Mouse (Mus musculus) MEL (cell line): ENCODE measurements around the gene Nelfa. TPM values are rescaled to one million over a fixed set of nuclear protein-coding genes. Genes with fewer than 3 reads are reported as not detected.
A peak's percentile ranks its signal among the peaks of the same experiment; 100 is the strongest.
"Not testable (repeated sequence)": the region's sequence is repeated elsewhere in the genome, so short reads cannot be mapped to it uniquely, and the experiment has no call there.

Source experiments
- DNase-seq: peaks from one replicate; pipeline ENCODE4 v3.0.0; 2011; ENCODE audit warnings: low read depth, low spot score
- H3K27ac ChIP-seq: 2 replicates; pipeline ENCODE4 v1.5.1; 2012; ENCODE audit warnings: low read depth, mild to moderate bottlenecking, control low read depth, low read length, moderate library complexity; ENCODE audit not compliant: control insufficient read depth
- H3K27me3 ChIP-seq, 2 experiments: fragments of 150-350 bp in 1 of 2; sonication (generic) in 1 of 2; 2 replicates each; pipeline ENCODE4 v1.6.1; 2012; ENCODE audit warnings: low read length in 2 of 2, mild to moderate bottlenecking in 2 of 2, improper control_type of control experiment in 1 of 2, moderate library complexity in 1 of 2; ENCODE audit not compliant: insufficient read depth in 2 of 2, control insufficient read depth in 1 of 2
- H3K36me3 ChIP-seq, 2 experiments: 2 replicates each; pipeline ENCODE4 v1.6.1; 2012 to 2014; ENCODE audit warnings: low read length in 2 of 2, improper control_type of control experiment in 1 of 2, inconsistent platforms in 1 of 2, mild to moderate bottlenecking in 1 of 2; ENCODE audit not compliant: insufficient read depth in 2 of 2, control insufficient read depth in 1 of 2
- H3K4me1 ChIP-seq, 2 experiments: fragments of 150-350 bp in 1 of 2; sonication (generic) in 1 of 2; 2 replicates each; pipeline ENCODE4 v1.6.1; 2012; ENCODE audit warnings: low read length in 2 of 2, improper control_type of control experiment in 1 of 2, mild to moderate bottlenecking in 1 of 2; ENCODE audit not compliant: insufficient read depth in 2 of 2, control insufficient read depth in 1 of 2
- H3K4me3 ChIP-seq, 2 experiments: fragments of 150-350 bp in 1 of 2; sonication (generic) in 1 of 2; 2 replicates each; pipeline ENCODE4 v1.5.1; 2012; ENCODE audit warnings: low read depth in 2 of 2, low read length in 2 of 2, mild to moderate bottlenecking in 2 of 2, moderate library complexity in 2 of 2, control low read depth in 1 of 2, improper control_type of control experiment in 1 of 2; ENCODE audit not compliant: control insufficient read depth in 1 of 2, insufficient read depth in 1 of 2
- H3K79me2 ChIP-seq: 2 replicates; pipeline ENCODE4 v1.6.1; 2012; ENCODE audit warnings: mild to moderate bottlenecking, low read length, moderate library complexity; ENCODE audit not compliant: control insufficient read depth, poor library complexity, insufficient read depth
- H3K9ac ChIP-seq: 2 replicates; pipeline ENCODE4 v1.6.1; 2012; ENCODE audit warnings: low read depth, mild to moderate bottlenecking, control low read depth, low read length, moderate library complexity; ENCODE audit not compliant: control insufficient read depth, poor library complexity, severe bottlenecking
- H3K9me3 ChIP-seq: fragments of 150-350 bp; sonication (generic); replicated peaks from 2 replicates; pipeline ENCODE4 v1.6.1; 2012; ENCODE audit warnings: mild to moderate bottlenecking, low read length, improper control_type of control experiment, moderate library complexity; ENCODE audit not compliant: insufficient read depth
- CHD2 ChIP-seq: IDR thresholded peaks from 2 replicates; pipeline ENCODE4 v1.6.1; 2011; ENCODE audit warnings: low read length, improper control_type of control experiment
- CTCF ChIP-seq, 3 experiments: IDR thresholded peaks in 2 of 3; conservative IDR thresholded peaks in 1 of 3; 2 replicates each; pipeline ENCODE4 v1.5.1; 2011 to 2012; ENCODE audit warnings: low read length in 3 of 3, low read depth in 2 of 3, mild to moderate bottlenecking in 2 of 3, improper control_type of control experiment in 1 of 3, inconsistent platforms in 1 of 3, mixed read lengths in 1 of 3, moderate library complexity in 1 of 3; ENCODE audit not compliant: control insufficient read depth in 1 of 3, insufficient read depth in 1 of 3, poor library complexity in 1 of 3, severe bottlenecking in 1 of 3
- ELF1 ChIP-seq: IDR thresholded peaks from 2 replicates; pipeline ENCODE4 v1.6.1; 2014; ENCODE audit warnings: low read depth, mild to moderate bottlenecking, inconsistent platforms, low read length, improper control_type of control experiment, moderate library complexity
- EP300 ChIP-seq, 2 experiments: IDR thresholded peaks; 2 replicates each; pipeline ENCODE4 v1.6.1; 2011; ENCODE audit warnings: improper control_type of control experiment in 2 of 2, low read length in 2 of 2, low read depth in 1 of 2, mild to moderate bottlenecking in 1 of 2
- ETS1 ChIP-seq: IDR thresholded peaks from 2 replicates; pipeline ENCODE4 v1.6.1; 2012; ENCODE audit warnings: low read depth, mild to moderate bottlenecking, inconsistent platforms, low read length, improper control_type of control experiment, moderate library complexity
- GABPA ChIP-seq: IDR thresholded peaks from 2 replicates; pipeline ENCODE4 v1.6.1; 2012; ENCODE audit warnings: low read depth, mild to moderate bottlenecking, inconsistent platforms, low read length, improper control_type of control experiment, moderate library complexity
- GATA1 ChIP-seq: IDR thresholded peaks from 2 replicates; pipeline ENCODE4 v1.6.1; 2011; ENCODE audit warnings: low read depth, low read length, improper control_type of control experiment
- HCFC1 ChIP-seq: IDR thresholded peaks from 2 replicates; pipeline ENCODE4 v1.6.1; 2012; ENCODE audit warnings: low read depth, mild to moderate bottlenecking, inconsistent platforms, low read length, improper control_type of control experiment, moderate library complexity
- JUND ChIP-seq: IDR thresholded peaks from 2 replicates; pipeline ENCODE4 v1.6.1; 2011; ENCODE audit warnings: low read depth, mild to moderate bottlenecking, improper control_type of control experiment, low read length
- KAT2A ChIP-seq: conservative IDR thresholded peaks from 2 replicates; pipeline ENCODE4 v1.6.1; 2012; ENCODE audit warnings: low read depth, low read length, improper control_type of control experiment, inconsistent platforms
- MAFK ChIP-seq: IDR thresholded peaks from 2 replicates; pipeline ENCODE4 v1.6.1; 2011; ENCODE audit warnings: low read depth, mild to moderate bottlenecking, low read length, improper control_type of control experiment, borderline replicate concordance
- MAX ChIP-seq: IDR thresholded peaks from 2 replicates; pipeline ENCODE4 v1.6.1; 2011; ENCODE audit warnings: low read length, improper control_type of control experiment
- MEF2A ChIP-seq: IDR thresholded peaks from 2 replicates; pipeline ENCODE4 v1.6.1; 2014; ENCODE audit warnings: low read depth, mild to moderate bottlenecking, inconsistent platforms, low read length, improper control_type of control experiment; ENCODE audit not compliant: poor library complexity, insufficient replicate concordance, severe bottlenecking; ENCODE audit errors: extremely low read depth
- MYB ChIP-seq: IDR thresholded peaks from 2 replicates; pipeline ENCODE4 v1.6.1; 2011; ENCODE audit warnings: mild to moderate bottlenecking, low read depth, low read length, improper control_type of control experiment
- MYC ChIP-seq: IDR thresholded peaks from 2 replicates; pipeline ENCODE4 v1.6.1; 2011; ENCODE audit warnings: low read depth, mild to moderate bottlenecking, low read length, improper control_type of control experiment, moderate library complexity
- NELFE ChIP-seq: IDR thresholded peaks from 2 replicates; pipeline ENCODE4 v1.6.1; 2011; ENCODE audit warnings: low read depth, low read length, improper control_type of control experiment
- NRF1 ChIP-seq: IDR thresholded peaks from 2 replicates; pipeline ENCODE4 v1.6.1; 2014; ENCODE audit warnings: low read depth, mild to moderate bottlenecking, inconsistent platforms, low read length, improper control_type of control experiment, moderate library complexity; ENCODE audit not compliant: poor library complexity, insufficient read depth, severe bottlenecking
- POLR2AphosphoS2 ChIP-seq: IDR thresholded peaks from 2 replicates; pipeline ENCODE4 v1.6.1; 2011; ENCODE audit warnings: low read length, improper control_type of control experiment
- RAD21 ChIP-seq: IDR thresholded peaks from 2 replicates; pipeline ENCODE4 v1.6.1; 2011; ENCODE audit warnings: mild to moderate bottlenecking, low read depth, low read length, improper control_type of control experiment
- RCOR1 ChIP-seq: IDR thresholded peaks from 2 replicates; pipeline ENCODE4 v1.6.1; 2012; ENCODE audit warnings: low read depth, mild to moderate bottlenecking, inconsistent platforms, low read length, improper control_type of control experiment
- SIN3A ChIP-seq: IDR thresholded peaks from 2 replicates; pipeline ENCODE4 v1.6.1; 2012; ENCODE audit warnings: low read length, improper control_type of control experiment, inconsistent platforms
- TCF12 ChIP-seq: IDR thresholded peaks from 2 replicates; pipeline ENCODE4 v1.6.1; 2014; ENCODE audit warnings: low read depth, mild to moderate bottlenecking, inconsistent platforms, low read length, improper control_type of control experiment, moderate library complexity
- UBTF ChIP-seq: IDR thresholded peaks from 2 replicates; pipeline ENCODE4 v1.6.1; 2012; ENCODE audit warnings: low read depth, mild to moderate bottlenecking, inconsistent platforms, low read length, improper control_type of control experiment, moderate library complexity, borderline replicate concordance; ENCODE audit not compliant: insufficient read depth
- USF1 ChIP-seq: IDR thresholded peaks from 2 replicates; pipeline ENCODE4 v1.6.1; 2014; ENCODE audit warnings: low read depth, mild to moderate bottlenecking, inconsistent platforms, low read length, improper control_type of control experiment, moderate library complexity
- USF2 ChIP-seq, 2 experiments: IDR thresholded peaks; 2 replicates each; pipeline ENCODE4 v1.6.1; 2011 to 2012; ENCODE audit warnings: improper control_type of control experiment in 2 of 2, low read length in 2 of 2, borderline replicate concordance in 1 of 2, inconsistent platforms in 1 of 2, low read depth in 1 of 2, mild to moderate bottlenecking in 1 of 2; ENCODE audit not compliant: insufficient read depth in 1 of 2
- ZC3H11A ChIP-seq: IDR thresholded peaks from 2 replicates; pipeline ENCODE4 v1.6.1; 2012; ENCODE audit warnings: low read depth, mild to moderate bottlenecking, inconsistent platforms, low read length, improper control_type of control experiment
- ZMIZ1 ChIP-seq: IDR thresholded peaks from 2 replicates; pipeline ENCODE4 v1.6.1; 2012; ENCODE audit warnings: low read depth, mild to moderate bottlenecking, inconsistent platforms, low read length, improper control_type of control experiment, moderate library complexity
- ZNF384 ChIP-seq: IDR thresholded peaks from 2 replicates; pipeline ENCODE4 v1.6.1; 2012; ENCODE audit warnings: low read depth, mild to moderate bottlenecking, inconsistent platforms, low read length, improper control_type of control experiment
- polyA plus RNA-seq, 2 experiments: library from polyadenylated mRNA; stranded (reverse) in 1 of 2; unstranded in 1 of 2; fragments of >175 nt in 1 of 2; fragments of >200 nt in 1 of 2; gene quantifications; 2 replicates each; pipeline versions ENCODE4 v1.2.1 to v1.2.4; 2012; ENCODE audit warnings: low replicate concordance in 2 of 2, low read depth in 1 of 2; ENCODE audit not compliant: insufficient read length in 2 of 2, insufficient read depth in 1 of 2, missing spikeins in 1 of 2
- total RNA-seq: library from RNA; depleted of rRNA; stranded (reverse); fragments of 300-350 nt; gene quantifications from 2 replicates; pipeline ENCODE4 v1.2.3, GENCODE M21; 2012

Gene Nelfa
- total and polyA plus RNA-seq, 3 experiments = 58.7 to 207 (median 117) TPM

GRCm38 (mm10) chr5:33947035-33947434, 10.8 kb upstream of the Nelfa start:
- not testable (repeated sequence) for H3K79me2 ChIP-seq, H3K27me3 ChIP-seq, H3K4me1 ChIP-seq, H3K27ac ChIP-seq, H3K36me3 ChIP-seq, H3K9me3 ChIP-seq, H3K9ac ChIP-seq, DNase-seq, H3K4me3 ChIP-seq
- TF ChIP-seq RAD21 (peak; percentile 11), CTCF (IDR thresholded peaks at IDR 0.05 in 2 of 3, conservative IDR thresholded peaks at IDR 0.05 in 1 of 3; ENCODE audit: control insufficient read depth in 1 of 3, insufficient read depth in 1 of 3, low read depth in 2 of 3, low read length in 3 of 3, poor library complexity in 1 of 3, severe bottlenecking in 1 of 3) (peak; percentile 28 to 46 (median 35))

- H3K9ac ChIP-seq = no peak overlapping the region
- no peak overlapping the region for H3K27ac ChIP-seq
- TF ChIP-seq TCF12 (no peak), EP300 (IDR thresholded peaks at IDR 0.05; ENCODE audit: low read depth in 1 of 2, low read length in 2 of 2) (no peak), MAFK (no peak), ZMIZ1 (no peak), UBTF (no peak), MYC (no peak), RCOR1 (no peak), GATA1 (no peak), ZNF384 (no peak), NRF1 (no peak), ELF1 (no peak), GABPA (no peak), ETS1 (peak; percentile 41; the same call in 1 of the 2 replicates), SIN3A (no peak), MEF2A (peak; percentile 77; the same call in 1 of the 2 replicates), POLR2AphosphoS2 (no peak), CHD2 (no peak), CTCF (IDR thresholded peaks at IDR 0.05 in 2 of 3, conservative IDR thresholded peaks at IDR 0.05 in 1 of 3; ENCODE audit: control insufficient read depth in 1 of 3, insufficient read depth in 1 of 3, low read depth in 2 of 3, low read length in 3 of 3, poor library complexity in 1 of 3, severe bottlenecking in 1 of 3) (no peak), ZC3H11A (no peak), USF1 (peak; percentile 80), KAT2A (no peak), MYB (no peak), MAX (peak; percentile 24; the same call in 1 of the 2 replicates), USF2 (IDR thresholded peaks at IDR 0.05; ENCODE audit: borderline replicate concordance in 1 of 2, insufficient read depth in 1 of 2, low read depth in 1 of 2, low read length in 2 of 2) (no peak), HCFC1 (no peak), NELFE (no peak), JUND (no peak)
- peaks cover 16 to 21% of the 10 kb centered on the region in 2 experiments for H3K4me1 ChIP-seq
- DNase-seq = peak; percentile 55
- peaks cover 0 to 26% of the 10 kb centered on the region in 2 experiments; a peak in 3 of 4 replicates for H3K36me3 ChIP-seq
- no peak overlapping the region for H3K4me3 ChIP-seq
- H3K9me3 ChIP-seq = no peaks in the 10 kb centered on the region
- H3K27me3 ChIP-seq = no peaks in the 10 kb centered on the region
- peaks cover 32% of the 10 kb centered on the region for H3K79me2 ChIP-seq
Observed at GRCm38 (mm10) chr5:33938448-33938847, 2.2 kb upstream of the Nelfa start.
